Mouse (Mus musculus) G1E (cell line): ENCODE results near the gene Phf1. TPM values are rescaled to one million over a fixed set of nuclear protein-coding genes. Genes with fewer than 3 reads are reported as not detected.

Source experiments
- ATAC-seq: 2 replicates; pipeline ENCODE4 v1.8.0; 2016; ENCODE audit warnings: mild to moderate bottlenecking; ENCODE audit not compliant: insufficient number of reproducible peaks, poor library complexity, low FRiP score, severe bottlenecking; ENCODE audit errors: extremely low read depth
- DNase-seq: peaks from one replicate; pipeline ENCODE4 v3.0.0; 2012; ENCODE audit warnings: low spot score
- H3K27me3 ChIP-seq: 2 replicates; pipeline ENCODE4 v1.6.1; 2012; ENCODE audit warnings: mild to moderate bottlenecking, low read length, inconsistent platforms; ENCODE audit not compliant: insufficient read depth
- H3K36me3 ChIP-seq: replicated peaks from 2 replicates; pipeline ENCODE3; 2012; ENCODE audit warnings: mild to moderate bottlenecking, inconsistent platforms
- H3K4me1 ChIP-seq: 2 replicates; pipeline ENCODE4 v1.6.1; 2012; ENCODE audit warnings: low read depth, low read length, inconsistent platforms, mixed read lengths; ENCODE audit not compliant: insufficient read depth
- H3K4me3 ChIP-seq: 2 replicates; pipeline ENCODE4 v1.5.1; 2012; ENCODE audit warnings: low read depth, mild to moderate bottlenecking, inconsistent platforms, low read length, moderate library complexity, mixed read lengths
- H3K9me3 ChIP-seq: replicated peaks from 2 replicates; pipeline ENCODE4 v1.6.1; 2012; ENCODE audit warnings: inconsistent platforms
- CTCF ChIP-seq: IDR thresholded peaks from 2 replicates; pipeline ENCODE4 v1.5.1; 2012; ENCODE audit warnings: low read depth, low read length, inconsistent platforms, mixed read lengths
- GATA1 ChIP-seq: IDR thresholded peaks from 2 replicates; pipeline ENCODE4 v1.6.1; 2012; ENCODE audit warnings: borderline replicate concordance, low read length, inconsistent platforms, mixed read lengths
- GATA2 ChIP-seq: IDR thresholded peaks from 2 replicates; pipeline ENCODE4 v1.6.1; 2012; ENCODE audit warnings: low read depth, low read length, inconsistent platforms, borderline replicate concordance
- POLR2AphosphoS5 ChIP-seq: IDR thresholded peaks from 2 replicates; pipeline ENCODE4 v1.6.1; 2012; ENCODE audit warnings: low read depth, low read length, inconsistent platforms; ENCODE audit not compliant: insufficient replicate concordance
- TAL1 ChIP-seq: conservative IDR thresholded peaks from 2 replicates; pipeline ENCODE4 v1.6.1; 2012; ENCODE audit warnings: low read depth, low read length, inconsistent platforms, mixed read lengths
- polyA plus RNA-seq: library from polyadenylated mRNA; stranded (reverse); fragments of >175 nt; gene quantifications from 2 replicates; pipeline ENCODE4 v1.2.3, GENCODE M21; 2012
- total RNA-seq, 2 experiments: library from RNA; stranded (forward) in 1 of 2; stranded (reverse) in 1 of 2; fragments of 200-1000 nt in 1 of 2; fragments of >200 nt in 1 of 2; fragmentation: Nextera tagmentation in 1 of 2; gene quantifications; 2 replicates each; pipeline ENCODE4 v1.2.3; 2014 to 2017

Phf1 gene
- total and polyA plus RNA-seq, 3 experiments, result 7.3 to 21.6 (median 8.4) TPM

DNA sequence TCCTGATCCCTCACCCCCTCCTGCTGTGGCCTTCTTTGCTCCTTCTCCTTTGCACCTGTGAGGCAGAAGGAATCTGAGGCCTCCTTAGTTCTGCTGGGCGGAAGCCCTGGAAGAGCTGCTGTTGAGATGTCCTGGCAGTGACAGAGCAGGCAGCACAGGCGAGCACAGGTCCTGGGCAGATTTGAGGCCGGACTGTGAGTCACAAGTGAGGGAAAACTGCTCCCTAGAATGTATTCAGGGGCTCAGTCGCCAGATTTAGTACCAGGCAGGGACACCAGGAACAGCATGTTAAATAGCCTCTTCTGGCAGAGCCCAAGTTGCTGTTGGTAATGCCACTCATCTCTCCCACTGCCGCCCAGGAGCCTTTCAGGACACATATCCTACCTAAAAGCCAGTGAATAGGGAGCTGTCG is 35.4 kb downstream of the Phf1 start:
- ATAC-seq (no peak), DNase-seq (no peak)
- TF ChIP-seq CTCF, result no peak
- no peak for TF ChIP-seq POLR2AphosphoS5
- TF ChIP-seq GATA1, result no peak
- no peak for TF ChIP-seq GATA2
- TF ChIP-seq TAL1, result no peak

DNA sequence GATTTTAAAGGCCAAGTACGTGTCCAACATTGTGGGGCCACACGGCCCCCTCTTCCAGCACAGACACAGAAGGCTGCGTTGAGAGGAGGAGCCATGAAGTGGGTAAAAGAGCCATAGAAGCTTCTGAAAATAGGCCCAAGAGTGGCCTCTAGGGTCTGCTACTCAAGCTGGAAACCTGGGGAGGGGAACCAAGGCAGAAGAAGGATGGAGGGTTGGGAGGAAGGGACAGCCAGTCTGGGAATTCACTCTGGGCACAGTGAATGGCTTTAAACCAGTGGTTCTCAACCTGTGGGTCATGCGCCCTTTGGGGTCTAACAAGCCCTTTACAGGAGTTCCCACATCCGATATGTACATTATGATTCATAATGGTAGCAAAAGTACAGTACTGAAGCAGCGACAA is 36.4 kb downstream of the Phf1 start:
- no peak overlapping the region for H3K4me3 ChIP-seq
- peaks cover 30% of the 10 kb centered on the region for H3K4me1 ChIP-seq
- DNase-seq (no peak), ATAC-seq (no peak)
- H3K9me3 ChIP-seq, result no peaks in the 10 kb centered on the region
- peaks cover 72% of the 10 kb centered on the region for H3K36me3 ChIP-seq
- TF ChIP-seq CTCF (no peak), POLR2AphosphoS5 (no peak), GATA2 (no peak), TAL1 (no peak), GATA1 (no peak)
- no peaks in the 10 kb centered on the region for H3K27me3 ChIP-seq

More for the DNA sequence above, 35.4 kb downstream of the Phf1 start:
- Histone ChIP-seq H3K4me3 (no peak overlapping the region), H3K36me3 (peaks cover 72% of the 10 kb centered on the region), H3K27me3 (no peaks in the 10 kb centered on the region), H3K9me3 (no peaks in the 10 kb centered on the region), H3K4me1 (peaks cover 21% of the 10 kb centered on the region)

DNA sequence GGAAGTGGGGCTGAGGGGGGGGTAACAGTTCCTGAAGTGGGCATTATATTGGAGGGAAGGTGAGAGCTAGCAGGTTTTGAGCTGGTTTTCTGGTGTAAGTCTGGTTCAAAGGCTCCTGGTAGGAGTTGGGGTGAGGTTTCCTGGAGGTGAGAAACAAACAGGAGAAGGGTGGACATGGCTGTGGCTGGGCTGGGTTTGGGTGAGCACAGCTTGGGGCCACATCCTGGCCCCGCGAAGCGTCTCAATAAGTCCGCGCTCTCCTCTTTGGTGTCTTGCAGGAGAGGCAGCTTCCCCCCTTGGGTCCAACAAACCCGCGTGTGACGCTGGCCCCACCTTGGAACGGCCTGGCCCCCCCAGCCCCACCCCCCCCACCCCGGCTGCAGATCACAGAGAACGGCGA is 37.4 kb downstream of the Phf1 start:
- Histone ChIP-seq H3K4me3 (no peak overlapping the region; the same call in 1 of the 2 replicates), H3K36me3 (peaks cover 72% of the 10 kb centered on the region), H3K9me3 (no peaks in the 10 kb centered on the region), H3K4me1 (peaks cover 35% of the 10 kb centered on the region), H3K27me3 (no peaks in the 10 kb centered on the region)
- no peak for ATAC-seq
- TF ChIP-seq TAL1, result no peak
- no peak for TF ChIP-seq GATA2
- no peak for TF ChIP-seq GATA1
- no peak for TF ChIP-seq POLR2AphosphoS5
- no peak for TF ChIP-seq CTCF
- no peak for DNase-seq

DNA sequence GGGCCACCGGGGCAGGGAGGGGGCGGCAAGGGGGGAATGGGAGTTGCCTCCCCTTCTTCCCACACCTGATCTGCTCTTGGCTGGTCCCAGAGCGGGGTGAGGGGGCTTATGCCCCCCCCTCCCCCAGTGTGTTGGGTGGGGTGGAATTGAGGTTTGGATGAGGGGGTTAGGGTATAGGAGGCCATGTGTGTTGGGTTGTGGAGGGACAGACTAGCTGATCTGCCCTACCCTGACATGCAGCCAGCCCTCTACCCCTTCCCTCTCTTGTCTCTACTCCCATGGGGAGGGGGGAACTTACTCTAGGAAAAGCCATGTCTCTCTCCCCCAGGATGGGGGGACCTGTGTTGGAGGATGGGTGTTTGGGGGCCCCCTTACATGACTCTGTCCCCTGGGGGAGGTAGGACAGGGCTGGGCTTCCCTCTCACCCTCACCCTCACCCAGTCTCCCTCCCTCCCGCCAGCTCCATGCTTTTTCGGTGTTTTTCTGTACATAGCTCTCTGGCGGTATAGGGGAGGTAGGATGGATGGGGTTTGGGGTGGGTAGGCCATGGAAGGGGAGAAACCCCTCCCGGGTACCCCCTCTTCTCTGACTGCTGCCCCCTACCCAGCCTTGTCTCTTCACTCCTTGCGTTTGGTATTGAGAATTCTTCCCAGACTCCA is 38.5 kb downstream of the Phf1 start:
- ATAC-seq, result no peak
- H3K36me3 ChIP-seq, result peaks cover 72% of the 10 kb centered on the region
- no peaks in the 10 kb centered on the region for H3K27me3 ChIP-seq
- no peak for DNase-seq
- H3K9me3 ChIP-seq, result no peaks in the 10 kb centered on the region
- TF ChIP-seq GATA2 (no peak), POLR2AphosphoS5 (no peak), GATA1 (no peak), CTCF (no peak), TAL1 (no peak)
- H3K4me3 ChIP-seq, result peak overlapping the region; percentile 17; the same call in 1 of the 2 replicates
- H3K4me1 ChIP-seq, result peaks cover 47% of the 10 kb centered on the region

DNA sequence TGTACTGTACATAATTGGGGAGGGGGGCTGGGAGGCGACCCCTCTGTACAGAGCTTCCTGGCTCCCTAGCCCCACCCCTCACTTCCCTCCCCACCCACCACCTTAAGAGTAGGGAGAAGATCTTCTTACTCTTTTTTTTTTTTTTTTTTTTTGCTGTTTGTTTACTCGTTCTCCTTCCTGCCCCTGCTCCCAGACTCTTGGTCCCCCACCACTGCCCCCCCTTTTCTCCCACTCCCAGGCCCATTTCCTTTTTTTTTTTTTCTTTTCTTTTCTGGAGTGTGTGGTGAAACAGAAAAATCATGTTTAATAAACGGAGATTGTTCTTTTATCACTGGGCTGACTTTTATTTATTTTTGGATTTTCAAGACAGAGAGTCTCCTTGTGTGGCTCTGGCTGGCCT is 39.3 kb downstream of the Phf1 start:
- peak overlapping the region; percentile 92 for H3K4me3 ChIP-seq
- ATAC-seq (no peak), DNase-seq (no peak)
- no peak for TF ChIP-seq POLR2AphosphoS5
- no peak for TF ChIP-seq TAL1
- TF ChIP-seq CTCF, result no peak
- TF ChIP-seq GATA1, result no peak
- no peak for TF ChIP-seq GATA2
- H3K9me3 ChIP-seq, result no peaks in the 10 kb centered on the region
- H3K4me1 ChIP-seq, result peaks cover 50% of the 10 kb centered on the region
- peaks cover 72% of the 10 kb centered on the region for H3K36me3 ChIP-seq
- no peaks in the 10 kb centered on the region for H3K27me3 ChIP-seq

- H3K4me3 ChIP-seq, result peak within 1 kb of the TSS; percentile 92
- TF ChIP-seq POLR2AphosphoS5, result 0 out of 2 replicates have a peak, but pooled peaks have one; percentile 32
- TF ChIP-seq GATA2, result no peak
- no peak for TF ChIP-seq TAL1
- H3K9me3 ChIP-seq, result no peaks in the 10 kb centered on the region
- H3K36me3 ChIP-seq, result peaks cover 71% of the 10 kb centered on the region
- peak; percentile 100 for DNase-seq
- ATAC-seq, result peak; percentile 99
- H3K4me1 ChIP-seq, result peaks cover 48% of the 10 kb centered on the region
- no peaks in the 10 kb centered on the region for H3K27me3 ChIP-seq
Observed at GRCm38 (mm10) chr17:26972703-26973574, 40.1 kb downstream of the Phf1 start, which contains the start of gene Zbtb9. Gene Zbtb9 (plus strand): TSS chr17:26973167.
